In the genomic region with DNA sequence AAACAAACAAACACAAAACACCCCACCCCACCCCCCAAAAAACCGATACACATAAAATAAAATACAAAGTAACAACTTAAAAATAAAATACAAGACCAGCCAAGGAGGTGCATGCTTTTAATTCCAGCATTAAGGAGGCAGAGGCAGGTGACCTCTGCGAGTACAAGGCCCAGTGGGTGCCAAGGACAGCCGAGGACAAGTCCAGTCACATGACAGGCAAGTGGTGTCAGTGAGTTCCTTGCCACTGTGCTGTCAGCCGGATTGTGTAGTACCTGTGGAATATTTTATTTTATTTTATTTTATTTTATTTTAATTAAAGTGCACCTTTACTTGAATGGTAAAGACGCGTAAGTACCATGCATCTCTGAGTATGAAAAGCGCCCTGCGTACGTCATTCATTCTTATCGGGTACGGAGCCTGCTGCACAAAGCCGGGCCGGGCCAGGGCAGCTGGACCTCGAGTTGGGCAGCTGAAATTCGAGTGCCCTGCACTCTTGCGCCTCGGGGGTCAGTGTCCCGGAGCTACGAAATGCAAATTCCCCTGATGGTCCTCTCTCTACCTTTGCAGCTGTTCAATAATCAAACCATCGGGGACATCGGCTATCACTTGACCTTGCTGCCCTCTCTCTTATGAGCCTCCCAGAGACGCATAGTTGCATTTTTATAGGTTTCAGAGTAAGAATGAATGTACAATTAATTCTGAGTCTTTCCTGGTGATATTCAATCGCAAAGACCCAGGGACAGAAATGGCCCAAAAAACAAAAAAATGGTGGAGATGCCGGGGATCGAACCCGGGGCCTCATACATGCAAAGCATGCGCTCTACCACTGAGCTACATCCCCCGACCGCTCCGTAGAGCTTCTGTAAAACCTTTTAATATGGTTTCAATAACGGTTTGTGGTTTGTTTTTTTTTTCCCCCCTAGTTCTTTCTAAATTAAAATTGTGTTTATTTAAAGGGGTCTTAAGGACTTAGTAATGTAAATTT, we compare ENCODE assay signal across 8 mouse cellular contexts. TPM values are rescaled to one million over a fixed set of nuclear protein-coding genes. Genes with fewer than 3 reads are reported as not detected.
A peak's percentile ranks its signal among the peaks of the same experiment; 100 is the strongest.
DNase-seq lines count a peak whose midpoint lies in the region; ATAC-seq and TF ChIP-seq lines count a peak whose summit lies in the region.

No protein-coding gene starts in this region.

- no peaks in the 10 kb centered on the region for H3K36me3 ChIP-seq in erythroblast, embryonic 14.5 days (ENCODE audit: control insufficient read depth)
- H3K36me3 ChIP-seq in intestine, postnatal 0 days (ENCODE audit: control insufficient read depth, insufficient read depth), result no peaks in the 10 kb centered on the region
- no peaks in the 10 kb centered on the region for H3K36me3 ChIP-seq in limb, embryonic 12.5 days
- no peaks in the 10 kb centered on the region for H3K36me3 ChIP-seq in midbrain, embryonic 16.5 days (ENCODE audit: control insufficient read depth, insufficient read depth, low read length)
- no peaks in the 10 kb centered on the region for H3K36me3 ChIP-seq in splenic B cell, adult 2 months (ENCODE audit: control insufficient read depth, insufficient read depth, low read length, poor library complexity, severe bottlenecking)

- H3K9ac ChIP-seq in intestine, postnatal 0 days (ENCODE audit: low read depth, low read length), result no peak overlapping the region
- H3K9ac ChIP-seq in limb, embryonic 12.5 days (replicated peaks), result no peak overlapping the region
- H3K9ac ChIP-seq in midbrain, embryonic 16.5 days (ENCODE audit: low read depth, low read length), result peak overlapping the region; percentile 61

- H3K27ac ChIP-seq in intestine, postnatal 0 days (ENCODE audit: low read depth, low read length), result no peak overlapping the region
- H3K27ac ChIP-seq in limb, embryonic 12.5 days, result no peak overlapping the region
- H3K27ac ChIP-seq in midbrain, embryonic 16.5 days (ENCODE audit: low read length), result peak overlapping the region; percentile 76

- no peak for ATAC-seq in erythroblast, adult 5-6 weeks (replicated peaks; ENCODE audit: low FRiP score, poor library complexity, severe bottlenecking)
- ATAC-seq in intestine, postnatal 0 days, result no peak
- no peak for ATAC-seq in limb, embryonic 12.5 days (ENCODE audit: insufficient number of reproducible peaks, insufficient read depth, low FRiP score, low TSS enrichment, low read depth)
- ATAC-seq in midbrain, embryonic 16.5 days, result peak; percentile 41; the same call in 1 of the 2 replicates

- TF ChIP-seq CTCF in intestine, postnatal 0 days (IDR thresholded peaks at IDR 0.05; ENCODE audit: low read depth), result no peak

- H3K4me3 ChIP-seq in erythroblast, embryonic 14.5 days (replicated peaks), result peak overlapping the region; percentile 67
- peak overlapping the region; percentile 59 for H3K4me3 ChIP-seq in intestine, postnatal 0 days (ENCODE audit: low read depth, low read length)
- H3K4me3 ChIP-seq in limb, embryonic 12.5 days (replicated peaks), result peak overlapping the region; percentile 37
- peak overlapping the region; percentile 39 for H3K4me3 ChIP-seq in midbrain, embryonic 16.5 days (ENCODE audit: low read depth, low read length)

- peak overlapping the region; percentile 83 for H3K4me2 ChIP-seq in intestine, postnatal 0 days (replicated peaks; ENCODE audit: low read depth)
- H3K4me2 ChIP-seq in limb, embryonic 12.5 days, result peak overlapping the region; percentile 59
- peak overlapping the region; percentile 67 for H3K4me2 ChIP-seq in midbrain, embryonic 16.5 days (ENCODE audit: low read length)

- 16% methylated on average over 31 of the region's 31 CpGs for WGBS in intestine, postnatal 0 days
- 15% methylated on average over 31 of the region's 31 CpGs for WGBS in limb, embryonic 12.5 days
- WGBS in midbrain, embryonic 16.5 days, result 10% methylated on average over 31 of the region's 31 CpGs

- H3K4me1 ChIP-seq in erythroblast, embryonic 14.5 days (ENCODE audit: control insufficient read depth), result peaks cover 53% of the 10 kb centered on the region
- no peaks in the 10 kb centered on the region for H3K4me1 ChIP-seq in intestine, postnatal 0 days (replicated peaks; ENCODE audit: control insufficient read depth, insufficient read depth, low read length)
- peaks cover 9% of the 10 kb centered on the region for H3K4me1 ChIP-seq in limb, embryonic 12.5 days (replicated peaks)
- peaks cover 15% of the 10 kb centered on the region for H3K4me1 ChIP-seq in midbrain, embryonic 16.5 days (ENCODE audit: control insufficient read depth, insufficient read depth, low read length)

- no peaks in the 10 kb centered on the region; the same call in 1 of the 2 replicates for H3K9me3 ChIP-seq in erythroblast, embryonic 14.5 days (ENCODE audit: control insufficient read depth, low read length)
- H3K9me3 ChIP-seq in intestine, postnatal 0 days (ENCODE audit: control insufficient read depth), result no peaks in the 10 kb centered on the region
- no peaks in the 10 kb centered on the region for H3K9me3 ChIP-seq in limb, embryonic 12.5 days
- H3K9me3 ChIP-seq in midbrain, embryonic 16.5 days (replicated peaks; ENCODE audit: control insufficient read depth, low read length, poor library complexity, severe bottlenecking), result no peaks in the 10 kb centered on the region

- peak; percentile 67 for DNase-seq in cerebellum, adult 8-10 months
- DNase-seq in gastrocnemius, postnatal 10 days, result peak; percentile 57
- peak; percentile 81 for DNase-seq in splenic B cell, adult 2 months (ENCODE audit: low read depth, low spot score)

- peaks cover 52% of the 10 kb centered on the region for H3K27me3 ChIP-seq in erythroblast, embryonic 14.5 days (ENCODE audit: control insufficient read depth)
- H3K27me3 ChIP-seq in intestine, postnatal 0 days (replicated peaks; ENCODE audit: control insufficient read depth, insufficient read depth, low read length), result no peaks in the 10 kb centered on the region
- H3K27me3 ChIP-seq in limb, embryonic 12.5 days, result peaks cover 8% of the 10 kb centered on the region
- H3K27me3 ChIP-seq in midbrain, embryonic 16.5 days (ENCODE audit: control insufficient read depth, insufficient read depth, low read depth, low read length), result no peaks in the 10 kb centered on the region
- no peaks in the 10 kb centered on the region for H3K27me3 ChIP-seq in splenic B cell, adult 2 months (ENCODE audit: control insufficient read depth, insufficient read depth, low read length, poor library complexity, severe bottlenecking)

RNA-seq across cellular contexts. Expression of a gene that starts 13.8 kb away (rescaled TPM):
- 17.4 and 56.1 TPM in 2 replicates for polyA plus RNA-seq in erythroblast, embryonic 14.5 days (2012)
- 74.2 and 81.7 TPM in 2 replicates for total RNA-seq in erythroblast, adult 5-6 weeks (2015; ENCODE audit: low replicate concordance)
- total RNA-seq in erythroblast, adult 5-6 weeks (2017; ENCODE audit: low replicate concordance), result 106 and 132 TPM in 2 replicates
- 100 to 1,000 TPM; 703 to 712 TPM for total RNA-seq in gastrocnemius, postnatal 10 days (2021)
- polyA plus RNA-seq in intestine, postnatal 0 days (2015; fragmentation: Nextera tagmentation; extraction: Ambion mirVana), result 345 and 371 TPM in 2 replicates
- 1,024 and 1,053 TPM in 2 replicates for polyA plus RNA-seq in limb, embryonic 12.5 days (2016; fragmentation: Nextera tagmentation; extraction: Ambion mirVana)
- polyA plus RNA-seq in midbrain, embryonic 16.5 days (2015; fragmentation: Nextera tagmentation; extraction: Ambion mirVana), result 1,506 and 1,517 TPM in 2 replicates

RNA-seq across cellular contexts. Expression of a gene that starts 14.7 kb away (rescaled TPM):
- 0.06 TPM in 1 of 2 replicates, not detected in the other for polyA plus RNA-seq in erythroblast, embryonic 14.5 days (2012)
- total RNA-seq in erythroblast, adult 5-6 weeks (2015; ENCODE audit: low replicate concordance), result not detected in 2 replicates
- 0.43 TPM in 1 of 2 replicates, not detected in the other for total RNA-seq in erythroblast, adult 5-6 weeks (2017; ENCODE audit: low replicate concordance)
- total RNA-seq in gastrocnemius, postnatal 10 days (2021), result under 1 TPM; 0.19 to 0.36 TPM
- polyA plus RNA-seq in intestine, postnatal 0 days (2015; fragmentation: Nextera tagmentation; extraction: Ambion mirVana), result 0.16 and 0.24 TPM in 2 replicates
- polyA plus RNA-seq in limb, embryonic 12.5 days (2016; fragmentation: Nextera tagmentation; extraction: Ambion mirVana), result 0.39 and 0.46 TPM in 2 replicates
- polyA plus RNA-seq in midbrain, embryonic 16.5 days (2015; fragmentation: Nextera tagmentation; extraction: Ambion mirVana), result 0.30 and 0.51 TPM in 2 replicates

RNA-seq across cellular contexts. Expression of a gene that starts 30.1 kb away (rescaled TPM):
- 0.95 and 1.0 TPM in 2 replicates for polyA plus RNA-seq in erythroblast, embryonic 14.5 days (2012)
- 1.2 and 17.8 TPM in 2 replicates for total RNA-seq in erythroblast, adult 5-6 weeks (2015; ENCODE audit: low replicate concordance)
- 6.1 and 6.5 TPM in 2 replicates for total RNA-seq in erythroblast, adult 5-6 weeks (2017; ENCODE audit: low replicate concordance)
- total RNA-seq in gastrocnemius, postnatal 10 days (2021), result 1 to 10 TPM; 3.7 to 4.6 TPM
- 2.5 and 3.2 TPM in 2 replicates for polyA plus RNA-seq in intestine, postnatal 0 days (2015; fragmentation: Nextera tagmentation; extraction: Ambion mirVana)
- polyA plus RNA-seq in limb, embryonic 12.5 days (2016; fragmentation: Nextera tagmentation; extraction: Ambion mirVana), result 16.1 and 16.5 TPM in 2 replicates
- 12.4 and 12.8 TPM in 2 replicates for polyA plus RNA-seq in midbrain, embryonic 16.5 days (2015; fragmentation: Nextera tagmentation; extraction: Ambion mirVana)

RNA-seq across cellular contexts. Expression of a gene that starts 37.6 kb away (rescaled TPM):
- 0.16 and 0.38 TPM in 2 replicates for polyA plus RNA-seq in erythroblast, embryonic 14.5 days (2012)
- 10.9 and 13.1 TPM in 2 replicates for total RNA-seq in erythroblast, adult 5-6 weeks (2015; ENCODE audit: low replicate concordance)
- 4.7 and 5.3 TPM in 2 replicates for total RNA-seq in erythroblast, adult 5-6 weeks (2017; ENCODE audit: low replicate concordance)
- total RNA-seq in gastrocnemius, postnatal 10 days (2021), result 1 to 10 TPM; 7.6 to 8.0 TPM
- polyA plus RNA-seq in intestine, postnatal 0 days (2015; fragmentation: Nextera tagmentation; extraction: Ambion mirVana), result 35.7 and 42.8 TPM in 2 replicates
- 40.3 and 40.7 TPM in 2 replicates for polyA plus RNA-seq in limb, embryonic 12.5 days (2016; fragmentation: Nextera tagmentation; extraction: Ambion mirVana)
- polyA plus RNA-seq in midbrain, embryonic 16.5 days (2015; fragmentation: Nextera tagmentation; extraction: Ambion mirVana), result 38.3 and 41.6 TPM in 2 replicates
